Mouse (Mus musculus) small intestine, adult 2 months (tissue): ENCODE data around the gene Bbs10.

Experiments
- CTCF ChIP-seq: fragments of 200-500 bp; IDR thresholded peaks from 2 replicates; pipeline ENCODE4 v1.5.1; 2012; ENCODE audit warnings: low read depth, mild to moderate bottlenecking, control low read depth, inconsistent platforms, low read length, moderate library complexity, mixed read lengths; ENCODE audit not compliant: insufficient replicate concordance, insufficient read length; ENCODE audit errors: extremely low read depth
- POLR2A ChIP-seq: fragments of 200-500 bp; IDR thresholded peaks from 2 replicates; pipeline ENCODE4 v1.6.1; 2012; ENCODE audit warnings: low read depth, mild to moderate bottlenecking, control low read depth, inconsistent platforms, low read length, moderate library complexity

DNA sequence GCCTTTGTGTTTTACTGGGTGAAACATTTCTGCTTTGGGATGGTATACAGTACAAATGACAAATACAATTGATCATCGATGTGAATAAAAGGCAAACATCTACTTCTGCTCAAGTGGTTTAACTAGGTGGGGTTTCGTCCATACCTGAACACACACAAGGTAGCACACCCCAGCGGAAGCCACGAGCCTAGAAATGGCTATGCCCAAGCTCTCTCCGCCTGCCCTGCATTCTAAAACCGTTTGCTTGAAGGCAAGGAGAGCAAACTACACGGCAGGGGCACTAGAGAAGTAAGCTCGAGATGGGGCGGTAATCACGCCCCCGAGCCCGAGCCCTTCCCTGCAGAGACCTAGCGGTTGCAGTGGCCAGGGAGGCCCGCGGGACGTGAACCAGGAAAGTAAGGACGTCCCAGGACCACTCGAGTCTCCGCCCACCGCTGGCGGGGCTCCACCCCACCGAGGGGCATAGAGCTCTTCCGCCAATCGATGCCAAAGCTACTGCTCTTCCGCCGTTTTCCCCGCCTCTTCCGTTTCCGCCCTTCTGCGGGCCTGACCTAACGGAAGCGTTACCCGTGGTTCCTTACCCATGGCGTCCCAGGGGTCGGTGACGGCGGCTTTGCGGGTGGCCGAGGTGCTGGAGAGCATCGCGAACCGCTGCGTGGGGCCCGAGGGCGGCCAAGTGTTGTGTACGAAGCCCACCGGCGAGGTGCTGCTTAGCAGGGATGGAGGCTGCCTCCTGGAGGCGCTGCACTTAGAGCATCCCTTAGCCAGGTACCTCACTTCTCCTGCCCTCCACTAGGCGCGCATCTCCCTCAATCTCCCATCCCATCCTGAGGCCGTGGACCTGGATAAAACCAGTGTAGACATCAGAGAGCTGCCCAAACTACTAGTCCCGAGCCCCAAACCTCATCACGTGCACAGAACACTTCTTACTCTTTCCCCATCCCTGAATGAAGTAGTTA lies at the start of gene Bbs10:
- peak; percentile 70; the same call in 1 of the 2 replicates for TF ChIP-seq CTCF
- peak; percentile 56; the same call in 1 of the 2 replicates for TF ChIP-seq POLR2A
